Mouse (Mus musculus): ENCODE data around the gene 1700042G07Rik.

DNA sequence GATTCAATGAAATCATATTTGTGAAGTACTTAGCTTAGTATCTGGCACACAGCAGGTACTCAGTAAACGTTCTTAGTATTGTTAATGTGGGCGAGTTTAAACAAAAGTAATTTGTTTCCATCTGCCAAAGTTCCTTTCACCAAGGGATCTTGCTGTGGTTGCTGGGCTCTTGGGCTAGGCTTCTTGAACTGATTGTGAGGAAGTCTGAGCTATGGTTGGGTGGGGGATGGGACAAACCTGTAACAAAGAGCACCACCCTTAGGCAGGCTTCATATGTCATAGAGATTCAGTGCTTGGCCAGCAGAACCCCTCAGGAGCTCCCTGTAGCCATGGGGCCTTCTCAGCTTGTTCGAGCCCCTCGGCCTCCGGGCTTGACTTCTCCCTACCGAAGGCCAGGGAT is at the start of gene 1700042G07Rik, which contains the start of gene Gm49337:
- no peak for TF ChIP-seq POLR2A (IDR thresholded peaks at IDR 0.05; ENCODE audit: borderline replicate concordance, insufficient read depth, low read length)
- no peak for TF ChIP-seq CTCF (IDR thresholded peaks at IDR 0.05; ENCODE audit: borderline replicate concordance, insufficient read depth, low read depth, low read length)

Data from cerebellum, adult 2 months (tissue).